Mouse (Mus musculus): ENCODE results near the gene Hoxd10. TPM values are rescaled to one million over a fixed set of nuclear protein-coding genes. Genes with fewer than 3 reads are reported as not detected.
A peak's percentile ranks its signal among the peaks of the same experiment; 100 is the strongest.

Hoxd10 gene
- polyA plus RNA-seq, 1 experiment from 2014 or later = 1.6 TPM

GRCm38 (mm10) chr2:74734451-74734850, 42.7 kb downstream of the Hoxd10 start:
- peak overlapping the region; percentile 17; the same call in 1 of the 2 replicates for H3K4me2 ChIP-seq (replicated peaks; ENCODE audit: low read depth)
- no peak for ATAC-seq
- no peak overlapping the region for H3K4me3 ChIP-seq (ENCODE audit: low read depth, low read length)
- H3K27me3 ChIP-seq (replicated peaks; ENCODE audit: control insufficient read depth, insufficient read depth, low read length) = peaks cover 93% of the 10 kb centered on the region
- 16% methylated on average over 13 of the region's 13 CpGs for WGBS
- no peak overlapping the region for H3K27ac ChIP-seq (ENCODE audit: low read depth, low read length)
- TF ChIP-seq CTCF (IDR thresholded peaks at IDR 0.05; ENCODE audit: low read depth) = no peak
- no peak overlapping the region for H3K9ac ChIP-seq (ENCODE audit: low read depth, low read length)
- H3K4me1 ChIP-seq (replicated peaks; ENCODE audit: control insufficient read depth, insufficient read depth, low read length) = no peaks in the 10 kb centered on the region
- no peaks in the 10 kb centered on the region; the same call in 1 of the 2 replicates for H3K36me3 ChIP-seq (ENCODE audit: control insufficient read depth, insufficient read depth)
- H3K9me3 ChIP-seq (ENCODE audit: control insufficient read depth) = no peaks in the 10 kb centered on the region

GRCm38 (mm10) chr2:74734996-74735811, 43.5 kb downstream of the Hoxd10 start:
- TF ChIP-seq CTCF (IDR thresholded peaks at IDR 0.05; ENCODE audit: low read depth) = no peak
- Histone ChIP-seq H3K36me3 (ENCODE audit: control insufficient read depth, insufficient read depth) (no peaks in the 10 kb centered on the region; the same call in 1 of the 2 replicates), H3K4me3 (ENCODE audit: low read depth, low read length) (peak overlapping the region; percentile 7; the same call in 1 of the 2 replicates), H3K27ac (ENCODE audit: low read depth, low read length) (peak overlapping the region; percentile 7; the same call in 1 of the 2 replicates), H3K9me3 (ENCODE audit: control insufficient read depth) (no peaks in the 10 kb centered on the region), H3K27me3 (replicated peaks; ENCODE audit: control insufficient read depth, insufficient read depth, low read length) (peaks cover 95% of the 10 kb centered on the region), H3K4me2 (replicated peaks; ENCODE audit: low read depth) (peak overlapping the region; percentile 17; the same call in 1 of the 2 replicates), H3K9ac (ENCODE audit: low read depth, low read length) (no peak overlapping the region), H3K4me1 (replicated peaks; ENCODE audit: control insufficient read depth, insufficient read depth, low read length) (no peaks in the 10 kb centered on the region)
- 31% methylated on average over 27 of the region's 27 CpGs for WGBS
- ATAC-seq = no peak

- Histone ChIP-seq H3K27me3 (replicated peaks; ENCODE audit: control insufficient read depth, insufficient read depth, low read length) (peaks cover 90% of the 10 kb centered on the region), H3K27ac (ENCODE audit: low read depth, low read length) (no peak overlapping the region), H3K9ac (ENCODE audit: low read depth, low read length) (no peak overlapping the region), H3K36me3 (ENCODE audit: control insufficient read depth, insufficient read depth) (no peaks in the 10 kb centered on the region; the same call in 1 of the 2 replicates), H3K4me1 (replicated peaks; ENCODE audit: control insufficient read depth, insufficient read depth, low read length) (no peaks in the 10 kb centered on the region), H3K4me2 (replicated peaks; ENCODE audit: low read depth) (peak overlapping the region; percentile 31), H3K4me3 (ENCODE audit: low read depth, low read length) (peak overlapping the region; percentile 7; the same call in 1 of the 2 replicates), H3K9me3 (ENCODE audit: control insufficient read depth) (no peaks in the 10 kb centered on the region)
- no peak for TF ChIP-seq CTCF (IDR thresholded peaks at IDR 0.05; ENCODE audit: low read depth)
- WGBS = 19% methylated on average over 42 of the region's 42 CpGs
- no peak for ATAC-seq
Observed at GRCm38 (mm10) chr2:74735851-74736687, 44.3 kb downstream of the Hoxd10 start.

- Histone ChIP-seq H3K4me1 (replicated peaks; ENCODE audit: control insufficient read depth, insufficient read depth, low read length) (no peaks in the 10 kb centered on the region), H3K27me3 (replicated peaks; ENCODE audit: control insufficient read depth, insufficient read depth, low read length) (peaks cover 91% of the 10 kb centered on the region), H3K4me3 (ENCODE audit: low read depth, low read length) (0 out of 2 replicates have a peak overlapping the region, but pooled peaks have one; percentile 7), H3K9ac (ENCODE audit: low read depth, low read length) (no peak overlapping the region), H3K27ac (ENCODE audit: low read depth, low read length) (no peak overlapping the region), H3K9me3 (ENCODE audit: control insufficient read depth) (no peaks in the 10 kb centered on the region), H3K4me2 (replicated peaks; ENCODE audit: low read depth) (peak overlapping the region; percentile 31), H3K36me3 (ENCODE audit: control insufficient read depth, insufficient read depth) (no peaks in the 10 kb centered on the region; the same call in 1 of the 2 replicates)
- no peak for TF ChIP-seq CTCF (IDR thresholded peaks at IDR 0.05; ENCODE audit: low read depth)
- 29% methylated on average over 15 of the region's 15 CpGs for WGBS
- no peak for ATAC-seq
Observed at GRCm38 (mm10) chr2:74736688-74737577, 45.2 kb downstream of the Hoxd10 start.

- no peak for TF ChIP-seq CTCF (IDR thresholded peaks at IDR 0.05; ENCODE audit: low read depth)
- WGBS = 44% methylated on average over 7 of the region's 7 CpGs
- Histone ChIP-seq H3K27ac (ENCODE audit: low read depth, low read length) (no peak overlapping the region), H3K9me3 (ENCODE audit: control insufficient read depth) (no peaks in the 10 kb centered on the region), H3K4me1 (replicated peaks; ENCODE audit: control insufficient read depth, insufficient read depth, low read length) (no peaks in the 10 kb centered on the region), H3K9ac (ENCODE audit: low read depth, low read length) (no peak overlapping the region), H3K27me3 (replicated peaks; ENCODE audit: control insufficient read depth, insufficient read depth, low read length) (peaks cover 90% of the 10 kb centered on the region), H3K36me3 (ENCODE audit: control insufficient read depth, insufficient read depth) (no peaks in the 10 kb centered on the region; the same call in 1 of the 2 replicates), H3K4me3 (ENCODE audit: low read depth, low read length) (no peak overlapping the region), H3K4me2 (replicated peaks; ENCODE audit: low read depth) (no peak overlapping the region)
- no peak for ATAC-seq
Observed at GRCm38 (mm10) chr2:74737578-74738070, 45.9 kb downstream of the Hoxd10 start.
